In genomic region chr7:130692392-130692942, GRCm38 (mm10) we compare ENCODE assay signal across 8 mouse cellular contexts.
DNase-seq lines count a peak whose midpoint lies in the region; ATAC-seq and TF ChIP-seq lines count a peak whose summit lies in the region.

No protein-coding gene starts in this region.

- ATAC-seq in G1E (ENCODE audit: extremely low read depth, insufficient number of reproducible peaks, low FRiP score, poor library complexity, severe bottlenecking), result no peak
- ATAC-seq in forebrain, embryonic 12.5 days (ENCODE audit: low FRiP score), result peak; percentile 90

- H3K4me1 ChIP-seq in G1E (ENCODE audit: insufficient read depth, low read depth, low read length), result no peaks in the 10 kb centered on the region
- H3K4me1 ChIP-seq in brown adipose tissue, adult 24 weeks (ENCODE audit: control insufficient read depth, insufficient read depth, insufficient read length, low read length), result peaks cover 7% of the 10 kb centered on the region; the same call in 1 of the 2 replicates
- H3K4me1 ChIP-seq in forebrain, embryonic 12.5 days, result peaks cover 55% of the 10 kb centered on the region

- peaks cover 75% of the 10 kb centered on the region for H3K9me3 ChIP-seq in G1E (replicated peaks)
- H3K9me3 ChIP-seq in forebrain, embryonic 12.5 days, result no peaks in the 10 kb centered on the region

- H3K36me3 ChIP-seq in G1E (replicated peaks), result no peaks in the 10 kb centered on the region
- H3K36me3 ChIP-seq in forebrain, embryonic 12.5 days (replicated peaks), result no peaks in the 10 kb centered on the region

- intact Hi-C loops in heart, postnatal 36 days (cut with DNase I), result loop anchor here (2.0 kb wide), 1 partner anchor 88 kb away; no protein-coding TSS in a partner anchor

- H3K9ac ChIP-seq in forebrain, embryonic 12.5 days, result peak overlapping the region; percentile 92

- peak overlapping the region; percentile 30; the same call in 1 of the 2 replicates for H3K4me3 ChIP-seq in G1E (ENCODE audit: low read depth, low read length)
- H3K4me3 ChIP-seq in brown adipose tissue, adult 24 weeks (ENCODE audit: insufficient read depth, low read depth, low read length), result peak overlapping the region; percentile 41
- H3K4me3 ChIP-seq in forebrain, embryonic 12.5 days (replicated peaks), result peak overlapping the region; percentile 72

- DNase-seq in G1E (ENCODE audit: low spot score), result no peak
- DNase-seq in heart, postnatal 36 days, result peak; percentile 49 to 58
- peak; percentile 69 to 83 for DNase-seq in left cerebral cortex, adult 18-20 months (ENCODE audit: low spot score in 2 of 2)
- DNase-seq in lung, postnatal 36 days, result peak; percentile 48
- peak; percentile 84 for DNase-seq in right cerebral cortex, adult 18-20 months
- DNase-seq in c-Kit-positive CD71-positive TER-119-positive erythroid progenitor cells, embryonic 14.5 days (ENCODE audit: low spot score), result no peak

- no peak for TF ChIP-seq CTCF in G1E (IDR thresholded peaks at IDR 0.05; ENCODE audit: low read depth, low read length)

- no peak overlapping the region for H3K27ac ChIP-seq in brown adipose tissue, adult 24 weeks (replicated peaks; ENCODE audit: low read depth, low read length)
- peak overlapping the region; percentile 98 for H3K27ac ChIP-seq in forebrain, embryonic 12.5 days

- WGBS in forebrain, embryonic 12.5 days, result under 1% methylated on average over 39 of the region's 39 CpGs

- no peaks in the 10 kb centered on the region for H3K27me3 ChIP-seq in G1E (ENCODE audit: insufficient read depth, low read length)
- no peaks in the 10 kb centered on the region for H3K27me3 ChIP-seq in forebrain, embryonic 12.5 days

- peak overlapping the region; percentile 72 for H3K4me2 ChIP-seq in forebrain, embryonic 12.5 days

Comparison
In these comparisons a context has a peak if more than half of its experiments do, and no peak if none do; other contexts are left out.
1. DNase-seq: peak in heart, postnatal 36 days (2 of 2), left cerebral cortex, adult 18-20 months (2 of 2), lung, postnatal 36 days (single experiment) and right cerebral cortex, adult 18-20 months (single experiment); none in G1E (single experiment) and c-Kit-positive CD71-positive TER-119-positive erythroid progenitor cells, embryonic 14.5 days (single experiment).
2. Peak in every context shown above with its lines, with median percentiles within 50 percentile points of each other: H3K4me3 ChIP-seq.